Mouse (Mus musculus) heart, postnatal 36 days (tissue): ENCODE data around the gene Gabbr2. TPM values are rescaled to one million over a fixed set of nuclear protein-coding genes. Genes with fewer than 3 reads are reported as not detected.
A peak's percentile ranks its signal among the peaks of the same experiment; 100 is the strongest.

Experiments
- DNase-seq, 2 experiments: peaks; one replicate each; pipeline ENCODE4 v3.0.0; 2021 to 2022
- intact Hi-C: fragments of 180-260 bp; cut with DNase I; formaldehyde crosslinking; loops from one replicate; pipeline ENCODE4 v1.15.1; 2025
- total RNA-seq, 2 experiments: library from RNA; stranded (reverse); gene quantifications; 2 replicates each; pipeline ENCODE4 v1.2.3; 2021

Gene Gabbr2
- total RNA-seq, 2 experiments from 2014 or later, result not detected

GRCm38 (mm10) chr4:46828141-46828571 lies 163.5 kb downstream of the Gabbr2 start:
- intact Hi-C loops, result no loop called here
- no peak for DNase-seq

- DNase-seq, result no peak
- intact Hi-C loops, result no loop called here
Measured at GRCm38 (mm10) chr4:46827471-46827870, 164.2 kb downstream of the Gabbr2 start.

- no peak for DNase-seq
- intact Hi-C loops, result no loop called here
Measured at GRCm38 (mm10) chr4:46825846-46826529, 165.7 kb downstream of the Gabbr2 start.

GRCm38 (mm10) chr4:46823738-46824137 lies 167.9 kb downstream of the Gabbr2 start:
- intact Hi-C loops, result no loop called here
- no peak for DNase-seq

- no peak for DNase-seq
- intact Hi-C loops, result no loop called here
Measured at GRCm38 (mm10) chr4:46821709-46822108, 170.0 kb downstream of the Gabbr2 start.

DNA sequence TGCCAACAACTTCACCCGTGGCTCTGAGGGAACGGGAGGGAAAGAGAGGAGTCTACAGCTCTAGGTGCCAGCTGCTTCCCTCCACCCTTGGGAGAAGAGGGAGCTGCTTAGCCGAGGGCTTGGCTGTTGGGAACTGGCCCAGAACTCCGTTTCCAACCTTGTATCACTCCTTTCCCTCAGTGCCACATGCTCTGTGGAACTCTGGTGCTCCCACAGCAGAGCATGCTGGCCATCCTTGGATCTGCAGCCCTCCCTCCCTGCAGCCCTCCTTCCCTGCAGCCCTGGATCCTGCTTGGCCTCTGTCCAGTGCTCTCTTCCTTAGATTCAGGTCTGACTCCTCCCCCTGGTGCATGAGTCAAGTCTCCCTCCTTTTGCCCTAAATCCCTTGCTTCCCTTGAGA lies 176.7 kb downstream of the Gabbr2 start:
- DNase-seq, result no peak
- intact Hi-C loops, result no loop called here

- intact Hi-C loops, result no loop called here
- no peak for DNase-seq
Measured at GRCm38 (mm10) chr4:46814236-46814635, 177.4 kb downstream of the Gabbr2 start.

GRCm38 (mm10) chr4:46811165-46811564 lies 180.5 kb downstream of the Gabbr2 start:
- DNase-seq, result no peak

DNA sequence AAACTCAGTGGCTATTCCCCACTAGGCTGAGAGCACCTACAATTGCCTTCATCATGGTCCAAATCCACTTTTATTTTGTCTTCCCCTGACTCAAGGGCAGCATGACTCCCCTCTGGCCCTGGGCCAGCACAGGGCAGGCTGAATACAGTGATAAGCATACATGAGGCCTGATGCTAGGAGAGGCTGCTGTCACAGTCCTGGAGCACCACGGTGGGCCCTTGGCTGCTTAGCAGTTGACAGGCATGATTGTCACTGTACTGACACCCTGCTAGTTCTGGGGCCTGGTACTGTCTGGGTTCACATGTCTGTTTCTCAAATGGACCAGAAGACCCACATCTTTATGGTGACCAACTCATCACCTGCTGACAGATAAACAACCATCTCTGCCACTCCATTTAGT lies 184.8 kb downstream of the Gabbr2 start:
- DNase-seq, result no peak
- intact Hi-C loops, result no loop called here

More at GRCm38 (mm10) chr4:46811165-46811564, 180.5 kb downstream of the Gabbr2 start:
- intact Hi-C loops, result no loop called here

- DNase-seq, result no peak
- intact Hi-C loops, result no loop called here
Measured at GRCm38 (mm10) chr4:46805910-46806309, 185.8 kb downstream of the Gabbr2 start.

DNA sequence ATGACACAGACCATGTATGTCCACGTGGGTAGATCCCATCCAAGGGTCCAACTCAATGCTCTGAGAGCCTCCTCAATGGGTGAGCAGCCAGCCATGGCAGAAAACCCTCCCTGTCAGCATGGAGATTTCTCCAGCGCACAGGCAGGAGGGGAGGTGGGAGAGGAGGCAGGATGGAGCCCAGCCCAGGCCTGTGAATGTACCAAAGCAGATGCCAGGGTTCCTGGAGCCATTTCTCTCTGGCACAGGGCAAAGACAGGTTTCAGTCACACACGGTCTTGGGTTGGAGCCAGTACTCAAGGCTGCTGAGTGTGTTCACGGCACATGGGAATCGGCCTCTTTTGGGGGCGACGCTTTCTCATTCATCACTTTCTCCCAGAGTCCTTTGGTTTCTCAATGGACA lies 189.3 kb downstream of the Gabbr2 start:
- intact Hi-C loops, result no loop called here
- DNase-seq, result no peak

GRCm38 (mm10) chr4:46799904-46800303 lies 191.8 kb downstream of the Gabbr2 start:
- intact Hi-C loops, result no loop called here
- DNase-seq, result no peak

DNA sequence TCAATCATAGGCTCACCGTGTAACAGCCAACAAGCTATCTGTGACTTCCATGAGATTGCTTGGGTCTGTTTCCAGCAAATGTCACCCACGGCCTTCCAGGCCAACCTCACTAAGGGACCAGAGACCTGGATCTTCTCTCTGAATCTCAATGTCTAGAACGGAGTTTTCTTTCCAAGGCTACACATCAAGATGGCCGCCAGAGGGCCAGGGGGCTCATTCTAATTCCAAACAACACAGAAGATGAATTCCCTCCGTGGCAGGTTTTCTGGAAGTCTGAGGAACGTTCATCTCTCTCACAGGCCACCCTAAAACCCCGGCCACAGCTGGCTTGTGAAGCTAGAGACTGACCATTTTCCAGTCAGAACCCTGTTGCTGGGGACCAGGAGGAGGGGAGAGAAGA lies 196.0 kb downstream of the Gabbr2 start:
- intact Hi-C loops, result no loop called here
- no peak for DNase-seq

DNA sequence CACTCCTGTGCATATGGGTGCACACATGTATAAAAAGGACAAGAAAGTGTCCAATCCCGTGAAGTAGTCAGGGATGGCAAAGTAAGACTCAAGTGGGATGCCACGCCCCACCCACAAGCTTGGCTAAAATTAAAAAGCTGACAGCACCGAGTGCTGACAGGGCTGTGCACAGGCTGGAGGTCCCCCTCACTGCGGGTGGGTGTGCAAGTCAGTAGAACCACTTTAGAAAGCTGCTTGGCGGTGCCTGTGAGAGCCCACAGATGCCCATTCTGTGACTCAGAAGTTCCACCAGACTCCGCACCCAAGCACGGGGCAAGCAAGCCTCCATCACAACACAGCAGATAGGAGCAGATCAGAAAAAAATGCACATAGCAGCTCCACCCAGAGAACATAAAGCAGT lies 197.1 kb downstream of the Gabbr2 start:
- no peak for DNase-seq
- intact Hi-C loops, result no loop called here

- peak in 1 of 2 experiments; percentile 19 for DNase-seq
- intact Hi-C loops, result no loop called here
Measured at GRCm38 (mm10) chr4:46792280-46793026, 199.2 kb downstream of the Gabbr2 start.

- no peak for DNase-seq
- intact Hi-C loops, result no loop called here
Measured at GRCm38 (mm10) chr4:46791268-46791951, 200.3 kb downstream of the Gabbr2 start.

DNA sequence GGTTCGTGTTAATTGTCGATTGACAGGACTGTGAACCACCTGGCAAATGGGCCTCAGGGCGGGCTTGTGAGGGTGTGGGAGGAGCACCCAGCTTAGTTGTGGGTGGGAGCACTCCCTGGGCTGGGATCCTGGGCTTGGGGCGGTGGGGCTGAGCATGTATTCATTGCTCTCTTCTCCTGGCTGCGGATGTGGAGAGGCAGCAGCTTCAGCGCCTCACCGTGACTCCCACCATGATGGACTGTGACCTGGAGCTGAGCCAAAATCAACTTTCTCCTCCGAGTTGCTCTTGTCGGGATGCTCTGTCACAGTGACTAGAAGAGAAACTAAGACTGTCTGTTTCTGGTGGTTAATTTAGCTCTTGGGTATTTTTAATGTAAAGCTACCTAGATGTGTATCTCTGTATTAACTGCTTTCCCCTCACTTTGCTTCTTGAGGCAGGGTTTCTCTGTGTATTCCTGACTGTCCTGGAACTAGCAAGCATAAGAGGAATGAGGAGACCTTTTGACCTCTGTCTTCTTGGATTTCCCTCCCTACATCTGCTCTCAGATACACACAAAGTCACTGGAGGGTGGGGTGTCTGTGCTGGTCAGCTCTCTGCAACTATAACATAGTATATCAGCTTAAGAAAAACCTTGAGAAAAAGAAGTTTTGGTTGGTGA lies 200.9 kb downstream of the Gabbr2 start:
- intact Hi-C loops, result no loop called here
- DNase-seq, result no peak

GRCm38 (mm10) chr4:46784430-46785049 lies 207.1 kb downstream of the Gabbr2 start:
- DNase-seq, result no peak
- intact Hi-C loops, result no loop called here

- DNase-seq, result no peak
- intact Hi-C loops, result no loop called here
Measured at GRCm38 (mm10) chr4:46781109-46781508, 210.6 kb downstream of the Gabbr2 start.

DNA sequence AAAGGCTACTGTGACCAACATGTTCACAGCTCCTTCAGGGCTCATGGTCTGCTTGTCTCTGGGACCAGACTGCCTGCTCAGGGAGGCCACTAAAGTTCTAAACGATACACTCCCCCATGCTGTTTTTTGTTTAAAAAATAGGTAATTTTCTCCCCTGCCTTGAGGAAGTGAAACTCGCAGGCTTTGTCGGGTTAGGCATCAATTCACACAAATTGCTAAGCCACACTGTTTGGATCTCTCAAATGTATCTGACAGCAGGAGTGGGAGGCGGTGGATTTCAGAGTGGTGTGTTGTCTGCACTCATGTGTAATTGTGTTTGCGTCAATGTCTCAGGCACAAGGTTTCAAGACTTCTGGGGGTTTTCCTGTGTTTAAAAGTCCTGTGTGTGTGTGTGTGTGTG lies 215.7 kb downstream of the Gabbr2 start:
- intact Hi-C loops, result no loop called here
- no peak for DNase-seq

DNA sequence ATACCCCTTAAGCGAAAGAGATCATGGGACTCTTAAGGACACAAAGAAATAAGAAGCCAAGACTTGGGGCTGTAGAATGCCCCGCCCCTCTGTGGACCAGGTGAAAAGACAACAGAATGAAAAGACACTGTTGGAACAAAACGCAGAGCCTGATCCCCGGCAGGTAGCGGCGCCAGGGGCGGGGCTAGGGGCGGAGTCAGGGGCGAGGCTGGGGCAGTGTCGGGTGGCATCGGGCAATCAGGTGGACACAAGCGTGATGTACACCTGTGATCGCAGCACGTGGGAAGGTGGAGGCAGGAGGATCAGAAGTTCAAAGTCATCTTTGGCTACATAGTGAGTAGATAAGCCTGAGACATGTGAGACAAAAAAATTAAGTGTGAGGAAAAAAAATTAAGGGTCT lies 217.0 kb downstream of the Gabbr2 start:
- DNase-seq, result no peak
- intact Hi-C loops, result no loop called here
